Mouse (Mus musculus) cerebellum, adult 2 months (tissue): Measurements from ENCODE around the gene Prn.

Experiments used
- CTCF ChIP-seq: fragments of 200-500 bp; IDR thresholded peaks from 2 replicates; pipeline ENCODE4 v1.5.1; 2011; ENCODE audit warnings: low read depth, mild to moderate bottlenecking, control low read depth, low read length, moderate library complexity, borderline replicate concordance; ENCODE audit not compliant: insufficient read depth
- POLR2A ChIP-seq: fragments of 200-500 bp; IDR thresholded peaks from 2 replicates; pipeline ENCODE4 v1.6.1; 2011; ENCODE audit warnings: low read length, control low read depth, borderline replicate concordance; ENCODE audit not compliant: insufficient read depth

GRCm38 (mm10) chr2:131996369-131996768, 86.6 kb downstream of the Prn start:
- no peak for TF ChIP-seq POLR2A
- TF ChIP-seq CTCF, result no peak
